Mouse (Mus musculus) neutrophil, adult 83 days (primary cell): Measurements from ENCODE around the gene Bri3. TPM values are rescaled to one million over a fixed set of nuclear protein-coding genes. Genes with fewer than 3 reads are reported as not detected.

Experiments
- total RNA-seq, 2 experiments: library from RNA; stranded (reverse); gene quantifications; one replicate each; pipeline ENCODE4 v1.2.4; 2023

Gene Bri3
- 10 to 100 TPM; 62.3 to 63.7 TPM for total RNA-seq

DNA sequence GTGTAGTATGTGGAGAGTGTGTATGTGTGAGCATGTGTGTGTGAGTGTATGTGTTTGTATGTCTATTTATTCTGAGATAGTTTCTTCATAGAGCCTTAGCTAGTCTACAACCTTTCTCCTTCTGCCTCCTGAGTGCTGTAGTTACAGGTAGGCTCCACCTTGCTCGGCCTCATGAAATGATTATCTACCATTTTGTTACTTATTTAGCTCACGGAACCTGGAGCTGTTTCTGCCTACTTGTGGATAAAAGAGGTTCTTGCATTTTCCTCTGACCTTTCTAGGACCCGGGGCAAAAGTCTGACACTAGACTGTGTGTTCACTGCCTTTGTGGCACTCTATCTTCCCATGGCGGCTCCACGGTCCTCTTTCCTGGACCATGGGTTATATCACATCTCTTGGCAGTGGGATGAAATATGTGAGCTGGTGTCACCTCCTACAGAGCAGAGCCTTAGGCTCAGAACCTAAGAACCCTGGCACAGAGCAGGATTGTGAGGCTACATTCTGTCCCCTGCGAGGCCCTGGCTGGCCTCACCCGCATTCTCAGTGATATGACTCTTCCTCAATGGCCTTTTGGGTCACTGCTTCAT lies at the start of gene Bri3:
Gene Bri3, plus strand, starts transcription at position 537 of the 587 bp plus-strand sequence.

DNA sequence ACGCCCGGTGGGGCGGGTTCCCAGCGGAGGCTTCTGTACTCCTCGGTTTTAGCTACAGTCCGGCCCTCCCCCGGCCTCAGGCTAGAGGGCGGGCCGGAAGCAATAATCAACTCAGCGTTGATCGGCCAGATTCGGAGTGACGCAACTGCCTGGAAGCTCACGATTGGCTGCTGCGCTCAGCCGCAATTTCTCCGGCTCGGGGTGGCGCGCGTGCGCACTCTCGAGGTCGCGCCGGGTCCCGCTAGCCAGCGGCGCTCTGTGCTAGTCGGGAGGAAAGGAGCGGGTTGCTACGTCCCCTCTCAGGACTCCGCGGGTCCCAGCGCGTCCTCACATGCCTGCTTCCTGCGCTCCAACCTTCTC lies 20.8 kb upstream of the Bri3 start, which contains the start of gene Tecpr1:
Gene Tecpr1, minus strand, starts transcription at position 113 of the 360 bp plus-strand sequence.

DNA sequence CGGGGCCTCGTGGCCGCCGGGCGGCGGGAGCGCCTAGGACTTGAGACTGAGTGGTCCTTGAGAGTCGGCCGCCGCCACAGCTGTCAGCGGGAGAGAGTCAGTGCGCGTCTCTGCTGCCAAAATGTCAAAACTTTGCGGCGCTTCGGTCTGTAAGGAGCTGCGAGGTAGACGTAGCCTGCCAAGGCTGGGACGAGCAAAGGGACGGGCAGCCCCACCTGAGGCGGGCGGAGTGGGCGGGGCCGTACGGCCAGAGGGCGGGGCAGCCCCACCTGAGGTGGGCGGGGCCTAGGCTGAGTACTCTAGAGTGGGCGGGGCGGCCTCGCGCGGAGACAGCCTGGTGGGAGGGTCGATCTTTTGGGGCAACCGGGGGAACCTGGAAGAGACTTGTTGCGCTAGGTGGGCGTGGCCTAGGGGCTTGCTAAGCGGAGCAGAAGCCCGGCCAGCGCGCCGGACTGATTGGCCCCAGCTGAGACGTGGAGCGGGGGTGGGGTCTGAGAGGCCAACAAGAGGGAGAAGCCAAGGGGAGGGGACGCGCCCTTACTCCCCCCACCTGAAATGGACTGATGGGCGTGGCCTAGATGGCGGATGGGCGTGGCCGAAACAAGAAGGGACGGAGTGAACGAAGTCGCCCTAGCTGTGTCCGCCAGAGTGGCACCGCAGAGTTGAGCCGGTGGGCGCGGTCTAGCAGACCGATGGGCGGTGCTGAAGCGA lies 113.8 kb downstream of the Bri3 start, which contains the start of gene Baiap2l1:
Gene Baiap2l1, minus strand, starts transcription at position 232 of the 711 bp plus-strand sequence.

Other genes starting within 250 kb of the Bri3 start
- 10 to 100 TPM; 48.8 to 49.8 TPM for gene Ccz1, start 229.6 kb upstream of the Bri3 start, total RNA-seq
- not detected for gene Ocm, start 217.8 kb upstream of the Bri3 start, total RNA-seq
- 10 to 100 TPM; 56.0 to 56.4 TPM for gene Lmtk2, start 144.0 kb upstream of the Bri3 start, total RNA-seq
- 1 to 10 TPM in 1 of 2 experiments, under 1 TPM in 1; 0.37 to 1.3 TPM for gene Bhlha15, start 54.2 kb upstream of the Bri3 start, total RNA-seq
- gene Tecpr1, start 20.8 kb upstream of the Bri3 start, total RNA-seq, result 10 to 100 TPM; 21.8 to 27.1 TPM
- not detected for gene Baiap2l1, start 113.7 kb downstream of the Bri3 start, total RNA-seq